Mouse (Mus musculus): ENCODE results near the gene Ppm1a. TPM values are rescaled to one million over a fixed set of nuclear protein-coding genes. Genes with fewer than 3 reads are reported as not detected.

Ppm1a gene
- total RNA-seq (2014; rRNA removed) (108 and 110 TPM in 2 replicates), polyA plus RNA-seq (2012; rRNA removed) (55.4 and 57.8 TPM in 2 replicates)

- TF ChIP-seq POLR2A (IDR thresholded peaks at IDR 0.05; ENCODE audit: extremely low read depth, insufficient read depth, low read length) (no peak), CTCF (IDR thresholded peaks at IDR 0.05; ENCODE audit: low read depth, low read length) (no peak)
- DNase-seq (ENCODE audit: extremely low read depth, low read depth, low spot score) = no peak
- Histone ChIP-seq H3K27ac (replicated peaks; ENCODE audit: insufficient read depth, low read depth, low read length) (no peak within 1 kb of the TSS), H3K9ac (ENCODE audit: low read depth, low read length) (no peak within 1 kb of the TSS), H3K79me2 (ENCODE audit: control insufficient read depth, insufficient read depth, low read length) (peaks cover 3% of the 10 kb centered on the region; the same call in 1 of the 2 replicates), H3K4me1 (ENCODE audit: control insufficient read depth, insufficient read depth, low read length) (no peaks in the 10 kb centered on the region; the same call in 1 of the 2 replicates), H3K4me3 (ENCODE audit: insufficient read depth, low read depth, low read length) (no peak within 1 kb of the TSS), H3K27me3 (ENCODE audit: control insufficient read depth, insufficient read depth, low read length) (no peaks in the 10 kb centered on the region), H3K36me3 (ENCODE audit: control insufficient read depth, insufficient read depth, low read length) (no peaks in the 10 kb centered on the region)
- WGBS = 33% methylated on average over 4 of the region's 4 CpGs
These were observed at the start of gene Ppm1a for GRCm38 (mm10) chr12:72757086-72757485. Gene Ppm1a, plus strand, starts transcription at chr12:72757455.

GRCm38 (mm10) chr12:72709981-72710380 lies 47.3 kb upstream of the Ppm1a start:
- no peak overlapping the region for H3K4me3 ChIP-seq (ENCODE audit: insufficient read depth, low read depth, low read length)
- WGBS = 97% methylated on average over 3 of the region's 3 CpGs
- H3K4me1 ChIP-seq (ENCODE audit: control insufficient read depth, insufficient read depth, low read length) = no peaks in the 10 kb centered on the region
- no peak overlapping the region for H3K27ac ChIP-seq (replicated peaks; ENCODE audit: insufficient read depth, low read depth, low read length)
- no peaks in the 10 kb centered on the region for H3K36me3 ChIP-seq (ENCODE audit: control insufficient read depth, insufficient read depth, low read length)
- H3K9ac ChIP-seq (ENCODE audit: low read depth, low read length) = no peak overlapping the region
- no peak for DNase-seq (ENCODE audit: extremely low read depth, low read depth, low spot score)
- H3K27me3 ChIP-seq (ENCODE audit: control insufficient read depth, insufficient read depth, low read length) = no peaks in the 10 kb centered on the region
- TF ChIP-seq CTCF (IDR thresholded peaks at IDR 0.05; ENCODE audit: low read depth, low read length) (no peak), POLR2A (IDR thresholded peaks at IDR 0.05; ENCODE audit: extremely low read depth, insufficient read depth, low read length) (no peak)
- H3K79me2 ChIP-seq (ENCODE audit: control insufficient read depth, insufficient read depth, low read length) = no peaks in the 10 kb centered on the region

- Histone ChIP-seq H3K27ac (replicated peaks; ENCODE audit: insufficient read depth, low read depth, low read length) (no peak overlapping the region), H3K36me3 (ENCODE audit: control insufficient read depth, insufficient read depth, low read length) (no peaks in the 10 kb centered on the region), H3K27me3 (ENCODE audit: control insufficient read depth, insufficient read depth, low read length) (no peaks in the 10 kb centered on the region), H3K9ac (ENCODE audit: low read depth, low read length) (no peak overlapping the region), H3K4me3 (ENCODE audit: insufficient read depth, low read depth, low read length) (no peak overlapping the region), H3K4me1 (ENCODE audit: control insufficient read depth, insufficient read depth, low read length) (no peaks in the 10 kb centered on the region), H3K79me2 (ENCODE audit: control insufficient read depth, insufficient read depth, low read length) (no peaks in the 10 kb centered on the region)
- TF ChIP-seq CTCF (IDR thresholded peaks at IDR 0.05; ENCODE audit: low read depth, low read length) (no peak), POLR2A (IDR thresholded peaks at IDR 0.05; ENCODE audit: extremely low read depth, insufficient read depth, low read length) (no peak)
- WGBS = 89% methylated on average over 2 of the region's 2 CpGs
- no peak for DNase-seq (ENCODE audit: extremely low read depth, low read depth, low spot score)
These were observed 42.4 kb upstream of the Ppm1a start for GRCm38 (mm10) chr12:72714896-72715295.

GRCm38 (mm10) chr12:72715846-72716245 lies 41.4 kb upstream of the Ppm1a start:
- WGBS = 98% methylated on average over 9 of the region's 9 CpGs
- H3K9ac ChIP-seq (ENCODE audit: low read depth, low read length) = no peak overlapping the region
- no peaks in the 10 kb centered on the region for H3K4me1 ChIP-seq (ENCODE audit: control insufficient read depth, insufficient read depth, low read length)
- no peaks in the 10 kb centered on the region for H3K79me2 ChIP-seq (ENCODE audit: control insufficient read depth, insufficient read depth, low read length)
- H3K27me3 ChIP-seq (ENCODE audit: control insufficient read depth, insufficient read depth, low read length) = no peaks in the 10 kb centered on the region
- no peak for DNase-seq (ENCODE audit: extremely low read depth, low read depth, low spot score)
- TF ChIP-seq CTCF (IDR thresholded peaks at IDR 0.05; ENCODE audit: low read depth, low read length) (no peak), POLR2A (IDR thresholded peaks at IDR 0.05; ENCODE audit: extremely low read depth, insufficient read depth, low read length) (no peak)
- H3K4me3 ChIP-seq (ENCODE audit: insufficient read depth, low read depth, low read length) = no peak overlapping the region
- H3K36me3 ChIP-seq (ENCODE audit: control insufficient read depth, insufficient read depth, low read length) = no peaks in the 10 kb centered on the region
- H3K27ac ChIP-seq (replicated peaks; ENCODE audit: insufficient read depth, low read depth, low read length) = no peak overlapping the region

GRCm38 (mm10) chr12:72719046-72719445 lies 38.2 kb upstream of the Ppm1a start:
- whole genome bisulfite sequencing = 63% methylated on average over 2 of the region's 2 CpGs
- Histone ChIP-seq H3K27me3 (ENCODE audit: control insufficient read depth, insufficient read depth, low read length) (no peaks in the 10 kb centered on the region), H3K27ac (replicated peaks; ENCODE audit: insufficient read depth, low read depth, low read length) (no peak overlapping the region), H3K9ac (ENCODE audit: low read depth, low read length) (no peak overlapping the region), H3K4me1 (ENCODE audit: control insufficient read depth, insufficient read depth, low read length) (peaks cover 4% of the 10 kb centered on the region; the same call in 1 of the 2 replicates), H3K4me3 (ENCODE audit: insufficient read depth, low read depth, low read length) (no peak overlapping the region), H3K79me2 (ENCODE audit: control insufficient read depth, insufficient read depth, low read length) (no peaks in the 10 kb centered on the region), H3K36me3 (ENCODE audit: control insufficient read depth, insufficient read depth, low read length) (no peaks in the 10 kb centered on the region)
- TF ChIP-seq CTCF (IDR thresholded peaks at IDR 0.05; ENCODE audit: low read depth, low read length) = no peak
- DNase-seq (ENCODE audit: extremely low read depth, low read depth, low spot score) = no peak

- WGBS = 80% methylated on average over 11 of the region's 11 CpGs
- Histone ChIP-seq H3K27ac (replicated peaks; ENCODE audit: insufficient read depth, low read depth, low read length) (no peak overlapping the region), H3K36me3 (ENCODE audit: control insufficient read depth, insufficient read depth, low read length) (no peaks in the 10 kb centered on the region), H3K9ac (ENCODE audit: low read depth, low read length) (no peak overlapping the region), H3K4me1 (ENCODE audit: control insufficient read depth, insufficient read depth, low read length) (peaks cover 5% of the 10 kb centered on the region; the same call in 1 of the 2 replicates), H3K79me2 (ENCODE audit: control insufficient read depth, insufficient read depth, low read length) (no peaks in the 10 kb centered on the region), H3K27me3 (ENCODE audit: control insufficient read depth, insufficient read depth, low read length) (no peaks in the 10 kb centered on the region), H3K4me3 (ENCODE audit: insufficient read depth, low read depth, low read length) (no peak overlapping the region)
- TF ChIP-seq CTCF (IDR thresholded peaks at IDR 0.05; ENCODE audit: low read depth, low read length) (no peak), POLR2A (IDR thresholded peaks at IDR 0.05; ENCODE audit: extremely low read depth, insufficient read depth, low read length) (no peak)
- DNase-seq (ENCODE audit: extremely low read depth, low read depth, low spot score) = no peak
These were observed 37.7 kb upstream of the Ppm1a start for GRCm38 (mm10) chr12:72719452-72720087.
